Mouse (Mus musculus) lung, adult 2 months (tissue): ENCODE results near the gene Luzp1. TPM values are rescaled to one million over a fixed set of nuclear protein-coding genes. Genes with fewer than 3 reads are reported as not detected.

Source experiments
- DNase-seq: peaks from one replicate; pipeline ENCODE4 v3.0.0; 2022
- H3K4me1 ChIP-seq: fragments of 200-500 bp; 2 replicates; pipeline ENCODE4 v1.6.1; 2011; ENCODE audit warnings: low read length; ENCODE audit not compliant: control insufficient read depth, insufficient read depth
- H3K4me3 ChIP-seq: fragments of 200-500 bp; replicated peaks from 2 replicates; pipeline ENCODE3; 2011; ENCODE audit warnings: low read depth, mild to moderate bottlenecking, control low read depth, low read length; ENCODE audit errors: extremely low read depth
- CTCF ChIP-seq: fragments of 200-500 bp; IDR thresholded peaks from 2 replicates; pipeline ENCODE4 v1.5.1; 2011; ENCODE audit warnings: mild to moderate bottlenecking, low read length, control low read depth; ENCODE audit not compliant: insufficient read depth
- POLR2A ChIP-seq: fragments of 200-500 bp; IDR thresholded peaks from 2 replicates; pipeline ENCODE4 v1.6.1; 2011; ENCODE audit warnings: low read depth, mild to moderate bottlenecking, control low read depth, low read length, borderline replicate concordance; ENCODE audit errors: extremely low read depth
- WGBS: fragments of 180-500 bp; shearing (Covaris S2); methylation state at CpG from one replicate; pipeline ENCODE4 v1.1.7; 2018; 5-methylcytosine and 5-hydroxymethylcytosine counted together
- polyA plus RNA-seq: library from polyadenylated mRNA; depleted of rRNA; stranded (reverse); fragments of >200 nt; gene quantifications from 2 replicates; pipeline ENCODE4 v1.2.3, GENCODE M21; 2012

Gene Luzp1
- polyA plus RNA-seq, 1 experiment, result 15.7 TPM

GRCm38 (mm10) chr4:136476692-136477091, 7.1 kb downstream of the Luzp1 start:
- Histone ChIP-seq H3K4me1 (no peaks in the 10 kb centered on the region), H3K4me3 (no peak overlapping the region)
- 86% methylated on average over 1 of the region's 1 CpGs for WGBS
- no peak for DNase-seq
- TF ChIP-seq POLR2A (no peak), CTCF (no peak)

DNA sequence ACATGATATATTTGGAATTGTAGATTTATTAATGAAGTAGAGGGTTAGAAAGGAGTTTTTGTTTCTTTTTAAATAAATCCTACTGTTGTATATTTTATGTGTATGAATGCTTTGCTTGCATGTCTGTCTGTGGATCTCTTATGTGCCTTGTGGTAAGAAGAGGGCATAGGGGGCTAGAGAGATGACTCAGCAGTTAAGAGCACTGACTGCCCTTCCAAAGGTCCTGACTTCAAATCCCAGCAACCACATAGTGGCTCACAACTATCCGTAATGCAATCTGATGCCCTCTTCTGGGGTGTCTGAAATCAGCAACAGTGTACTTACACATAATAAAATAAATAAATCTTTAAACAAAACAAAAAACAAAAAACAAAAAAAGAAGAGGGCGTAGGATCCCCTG, 17.0 kb downstream of the Luzp1 start:
- DNase-seq, result no peak
- 82% methylated on average over 2 of the region's 2 CpGs for WGBS
- Histone ChIP-seq H3K4me1 (no peaks in the 10 kb centered on the region; the same call in none of the 2 replicates), H3K4me3 (no peak overlapping the region)
- TF ChIP-seq POLR2A (no peak), CTCF (no peak)

DNA sequence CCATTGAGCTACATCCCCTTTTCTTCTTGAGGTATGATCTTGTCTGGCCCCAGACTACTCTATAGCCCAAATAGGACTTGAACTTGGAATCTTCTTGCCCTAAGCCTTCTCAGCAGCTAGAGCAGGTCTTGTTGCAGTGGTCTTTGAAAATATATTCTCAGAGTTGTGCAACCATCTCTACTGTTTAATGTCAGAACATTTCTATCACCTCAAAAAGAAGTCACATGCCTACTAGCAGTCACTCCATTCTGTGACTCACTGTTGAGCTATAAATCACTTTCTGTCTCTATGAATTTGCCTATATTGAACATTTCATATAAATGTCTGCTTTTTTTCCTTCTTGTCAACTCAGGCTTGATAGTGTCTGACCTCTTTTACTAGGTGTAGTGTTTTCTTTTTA, 26.4 kb downstream of the Luzp1 start:
- no peak for DNase-seq
- Histone ChIP-seq H3K4me3 (no peak overlapping the region), H3K4me1 (peaks cover 2% of the 10 kb centered on the region; the same call in 1 of the 2 replicates)
- TF ChIP-seq POLR2A (no peak), CTCF (no peak)

GRCm38 (mm10) chr4:136505426-136506215, 36.1 kb downstream of the Luzp1 start:
- no peak for TF ChIP-seq POLR2A
- TF ChIP-seq CTCF, result no peak
- Histone ChIP-seq H3K4me1 (peaks cover 11% of the 10 kb centered on the region), H3K4me3 (no peak overlapping the region)
- WGBS, result 11% methylated on average over 2 of the region's 2 CpGs
- no peak for DNase-seq

DNA sequence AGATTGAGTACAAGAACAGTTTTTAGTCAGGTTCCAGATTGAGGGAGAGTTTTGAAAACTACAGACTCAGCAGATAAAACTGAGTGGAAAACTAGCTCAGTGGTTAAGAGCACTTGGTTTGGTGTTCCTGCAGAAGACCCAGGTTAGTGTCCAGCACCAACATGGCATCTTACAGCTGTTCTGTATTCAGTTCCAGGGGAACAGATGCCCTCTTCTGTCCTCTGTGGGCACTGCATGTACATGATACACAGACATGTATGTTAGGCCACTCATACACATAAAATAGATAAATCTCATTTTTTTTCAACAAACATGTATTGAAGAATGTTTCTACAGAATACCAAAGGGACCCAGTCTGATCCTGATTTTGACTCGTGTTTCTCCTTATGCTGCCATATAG, 40.3 kb downstream of the Luzp1 start:
- H3K4me1 ChIP-seq, result peaks cover 22% of the 10 kb centered on the region
- 86% methylated on average over 1 of the region's 1 CpGs for WGBS
- DNase-seq, result no peak
- no peak overlapping the region for H3K4me3 ChIP-seq
- TF ChIP-seq POLR2A (no peak), CTCF (peak; percentile 33; the same call in 1 of the 2 replicates)

- DNase-seq, result no peak
- Histone ChIP-seq H3K4me1 (peaks cover 22% of the 10 kb centered on the region), H3K4me3 (no peak overlapping the region)
- WGBS, result 24% methylated on average over 4 of the region's 4 CpGs
- no peak for TF ChIP-seq POLR2A
- TF ChIP-seq CTCF, result no peak
Measured at GRCm38 (mm10) chr4:136511708-136512107, 42.1 kb downstream of the Luzp1 start.

DNA sequence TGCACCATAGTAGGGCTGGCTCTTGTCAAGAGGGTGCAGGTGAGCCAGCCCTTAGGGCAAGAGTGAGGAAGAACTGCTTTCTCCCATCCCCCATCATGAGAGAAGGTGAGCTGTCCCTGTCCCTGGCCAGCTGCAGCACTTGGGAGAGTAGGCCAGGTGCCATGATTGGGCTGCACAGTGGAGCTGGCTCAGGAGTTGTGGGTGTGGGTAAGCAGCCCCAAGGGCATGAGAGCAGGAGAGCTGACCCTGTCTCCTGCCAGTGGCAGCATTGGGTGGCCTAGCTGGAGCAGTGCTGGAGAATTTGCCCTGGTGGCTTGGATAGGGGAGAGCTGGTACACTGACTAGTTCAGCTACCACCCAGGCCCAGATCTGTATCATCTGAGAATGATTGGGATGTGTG, 43.3 kb downstream of the Luzp1 start:
- TF ChIP-seq POLR2A (no peak), CTCF (no peak)
- Histone ChIP-seq H3K4me3 (no peak overlapping the region), H3K4me1 (peaks cover 23% of the 10 kb centered on the region)
- no peak for DNase-seq

GRCm38 (mm10) chr4:136518141-136518540, 48.6 kb downstream of the Luzp1 start:
- no peak for DNase-seq
- H3K4me3 ChIP-seq, result no peak overlapping the region
- H3K4me1 ChIP-seq, result peaks cover 18% of the 10 kb centered on the region
- WGBS, result 72% methylated on average over 2 of the region's 2 CpGs
- TF ChIP-seq POLR2A (no peak), CTCF (no peak)

GRCm38 (mm10) chr4:136518576-136518975, 49.0 kb downstream of the Luzp1 start:
- H3K4me1 ChIP-seq, result peaks cover 16% of the 10 kb centered on the region
- DNase-seq, result no peak
- no peak overlapping the region for H3K4me3 ChIP-seq
- TF ChIP-seq POLR2A, result no peak
- no peak for TF ChIP-seq CTCF
- 83% methylated on average over 2 of the region's 2 CpGs for WGBS

DNA sequence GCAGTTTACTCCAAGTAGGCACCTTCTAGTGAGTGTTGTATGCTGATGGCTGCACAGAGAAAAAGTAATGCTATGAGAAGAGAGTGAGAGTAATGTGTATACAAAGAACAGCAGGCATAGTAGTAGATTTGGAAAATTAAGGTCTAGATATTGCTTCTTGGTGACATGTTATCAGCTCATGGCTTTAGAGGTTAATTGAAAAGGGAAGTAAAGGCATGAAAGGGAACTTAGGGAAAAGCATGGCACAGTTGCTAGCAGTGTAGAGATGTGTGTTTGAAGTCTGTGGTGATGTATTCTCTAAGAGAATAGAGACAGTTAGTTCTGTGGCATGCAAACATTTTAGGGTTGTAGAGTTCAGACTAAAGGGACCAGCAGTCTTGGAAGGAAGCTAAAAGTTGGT, 50.3 kb downstream of the Luzp1 start:
- Histone ChIP-seq H3K4me3 (no peak overlapping the region), H3K4me1 (peaks cover 13% of the 10 kb centered on the region)
- TF ChIP-seq POLR2A (no peak), CTCF (no peak)
- no peak for DNase-seq
